17 mouse cellular contexts compared by ENCODE assay signal in genomic region chr10:25884512-25884911, GRCm38 (mm10).
"Had no signal": no experiment of that assay in that cellular context is flagged by ENCODE, and none has a peak within 500 bp of the region (broad histone marks: within the 10 kb centered on the region; RNA-seq: fewer than 3 reads in every experiment).

No protein-coding gene starts in this region.

- ATAC-seq: liver, postnatal 0 days; lung, postnatal 0 days had no signal

- DNase-seq: liver, postnatal 0 days; lung, adult 2 months; lung, postnatal 14 days; lung, postnatal 36 days; midbrain, embryonic 14.5 days; right cerebral cortex, postnatal 14 days; thymus, adult 2 months; thymus, postnatal 25 days; thymus, postnatal 4 days had no signal

- H3K4me2 ChIP-seq: lung, embryonic 15.5 days; midbrain, embryonic 12.5 days; neural tube, embryonic 12.5 days; stomach, embryonic 15.5 days had no signal

- H3K36me3 ChIP-seq: lung, embryonic 15.5 days; midbrain, embryonic 12.5 days; neural tube, embryonic 12.5 days; stomach, embryonic 15.5 days had no signal

- H3K9ac ChIP-seq: liver, postnatal 0 days; lung, embryonic 15.5 days; midbrain, embryonic 12.5 days; neural tube, embryonic 12.5 days; stomach, embryonic 15.5 days had no signal

- H3K27me3 ChIP-seq: lung, embryonic 15.5 days; megakaryocyte, embryonic 14.5 days; midbrain, embryonic 12.5 days; neural tube, embryonic 12.5 days; stomach, embryonic 15.5 days had no signal

- H3K4me3 ChIP-seq: lung, embryonic 15.5 days; megakaryocyte, embryonic 14.5 days; midbrain, embryonic 12.5 days; neural tube, embryonic 12.5 days; stomach, embryonic 15.5 days had no signal

- H3K27ac ChIP-seq: lung, embryonic 15.5 days; macrophage; midbrain, embryonic 12.5 days; neural tube, embryonic 12.5 days; stomach, embryonic 15.5 days; stomach, postnatal 0 days had no signal

- H3K9me3 ChIP-seq: lung, embryonic 15.5 days; midbrain, embryonic 12.5 days; neural tube, embryonic 12.5 days; stomach, embryonic 15.5 days had no signal

- H3K4me1 ChIP-seq: lung, embryonic 15.5 days; megakaryocyte, embryonic 14.5 days; midbrain, embryonic 12.5 days; neural tube, embryonic 12.5 days; stomach, embryonic 15.5 days had no signal
